Mouse (Mus musculus): ENCODE data around the gene Abca13.

DNA sequence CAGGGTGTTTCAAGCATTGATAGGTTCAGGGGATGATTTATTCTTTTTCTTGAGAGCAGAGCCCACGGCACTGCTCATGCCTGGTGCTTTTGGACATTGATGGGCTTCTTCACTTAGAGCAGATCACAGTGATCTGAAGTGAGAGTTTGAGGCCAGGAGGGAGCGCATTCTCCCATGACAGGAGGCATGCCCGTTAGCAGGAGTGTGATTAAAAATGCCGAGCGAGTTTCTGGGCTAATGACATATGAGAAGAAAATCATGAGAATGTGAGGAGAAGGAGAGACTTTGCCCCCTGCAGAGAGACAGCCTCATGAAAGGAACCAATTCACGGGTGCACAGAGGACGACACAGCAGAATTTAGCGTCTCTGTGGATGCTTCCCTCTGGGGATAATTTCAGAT lies 19.0 kb downstream of the Abca13 start:
- no peak for TF ChIP-seq POLR2A (IDR thresholded peaks at IDR 0.05; ENCODE audit: control insufficient read depth, extremely low read depth, insufficient read depth, low read length, poor library complexity)
- no peak for TF ChIP-seq CTCF (IDR thresholded peaks at IDR 0.05; ENCODE audit: borderline replicate concordance, control insufficient read depth, extremely low read depth, insufficient read depth, low read length, poor library complexity)

Data from thymus, adult 2 months (tissue).